Mouse (Mus musculus): Measurements from ENCODE around the gene Fcgr1.
"Not testable (repeated sequence)": the region's sequence is repeated elsewhere in the genome, so short reads cannot be mapped to it uniquely, and the experiment has no call there.

Gene Fcgr1

GRCm38 (mm10) chr3:96323806-96324205, 30.0 kb upstream of the Fcgr1 start:
- not testable (repeated sequence) for DNase-seq

DNA sequence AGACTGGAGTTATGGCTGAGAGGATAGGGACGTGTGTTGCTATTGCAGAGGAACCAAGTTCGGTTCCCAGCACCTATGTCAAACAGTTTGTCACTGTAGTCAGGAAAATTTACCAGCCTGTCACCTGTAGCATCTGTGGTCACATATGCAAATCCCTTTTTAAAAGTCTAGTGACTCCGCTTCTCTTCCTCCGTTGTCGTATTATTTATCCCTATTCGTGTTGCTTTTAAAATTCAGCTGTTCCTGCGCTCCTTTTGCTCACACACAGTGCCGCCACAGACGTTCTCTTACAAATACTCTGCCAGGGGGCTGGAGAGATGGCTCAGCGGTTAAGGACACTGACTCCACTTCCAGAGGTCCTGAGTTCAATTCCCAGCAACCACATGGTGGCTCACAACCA, 28.8 kb upstream of the Fcgr1 start:
- DNase-seq: no peak

DNA sequence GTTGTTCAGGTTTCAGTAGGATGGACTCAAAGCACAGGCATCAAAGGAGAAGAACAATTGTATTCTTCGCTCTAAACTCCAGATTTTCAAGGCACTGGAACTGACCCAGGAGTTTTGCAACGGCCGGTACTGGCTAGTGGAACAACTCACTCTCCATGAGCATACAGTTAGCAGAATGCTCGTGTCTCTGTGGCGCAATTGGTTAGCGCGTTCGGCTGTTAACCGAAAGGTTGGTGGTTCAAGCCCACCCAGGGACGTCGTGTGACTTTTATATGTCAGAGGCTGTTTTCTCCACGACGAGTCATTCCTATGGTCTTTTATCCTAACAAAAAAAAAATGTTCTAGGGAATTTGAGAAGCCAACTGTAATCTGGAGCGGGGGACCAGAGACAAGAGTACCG, 28.1 kb upstream of the Fcgr1 start:
- DNase-seq: no peak

DNA sequence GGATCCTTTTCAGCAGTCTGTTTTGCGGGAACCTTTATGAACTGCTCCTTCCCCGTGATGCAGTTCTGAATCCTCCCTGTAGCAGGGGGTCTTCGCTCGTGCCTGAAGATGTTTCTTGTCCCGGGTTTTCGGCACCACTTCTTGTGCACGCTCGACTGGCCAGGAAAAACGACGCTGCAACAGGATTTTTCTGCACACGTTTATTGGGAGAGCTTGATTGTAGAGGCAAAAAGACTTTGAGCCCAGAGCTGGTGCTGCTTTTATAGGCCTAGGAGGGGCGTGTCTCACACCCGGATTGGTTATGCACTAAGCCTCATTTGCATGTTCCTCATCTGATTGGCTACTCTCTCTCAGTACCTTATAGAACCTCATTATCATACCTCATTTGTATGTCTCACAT, 26.2 kb upstream of the Fcgr1 start:
- DNase-seq: not testable (repeated sequence)

GRCm38 (mm10) chr3:96312341-96313098, 18.8 kb upstream of the Fcgr1 start:
- DNase-seq: no peak

- no peak for DNase-seq
Measured at GRCm38 (mm10) chr3:96309441-96309840, 15.7 kb upstream of the Fcgr1 start.

GRCm38 (mm10) chr3:96306506-96306905, 12.7 kb upstream of the Fcgr1 start:
- no peak for DNase-seq

- DNase-seq: no peak
Measured at GRCm38 (mm10) chr3:96302076-96302475, 8.3 kb upstream of the Fcgr1 start.

GRCm38 (mm10) chr3:96300706-96301529, 7.1 kb upstream of the Fcgr1 start:
- DNase-seq: no peak

GRCm38 (mm10) chr3:96299562-96299961, 5.8 kb upstream of the Fcgr1 start:
- no peak for DNase-seq

DNA sequence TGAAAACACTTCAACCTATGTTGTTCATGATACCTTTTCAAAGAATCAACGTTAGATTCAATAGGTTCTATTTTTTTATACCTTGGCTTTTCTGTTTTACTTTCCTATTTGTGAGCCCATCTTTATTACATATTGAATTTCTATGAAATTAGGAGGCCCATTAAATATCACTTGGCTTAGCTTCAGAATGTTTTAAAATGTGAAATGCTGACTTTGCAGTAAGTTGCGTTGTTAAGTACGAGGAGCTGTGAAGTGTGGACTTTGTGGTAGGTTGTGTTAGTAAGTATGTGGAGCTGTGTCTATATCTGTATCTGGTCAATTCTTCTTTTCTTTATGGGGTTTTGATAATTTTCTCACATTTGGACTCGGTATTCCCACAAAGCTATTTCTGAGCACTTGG, 4.6 kb upstream of the Fcgr1 start:
- no peak for DNase-seq

DNA sequence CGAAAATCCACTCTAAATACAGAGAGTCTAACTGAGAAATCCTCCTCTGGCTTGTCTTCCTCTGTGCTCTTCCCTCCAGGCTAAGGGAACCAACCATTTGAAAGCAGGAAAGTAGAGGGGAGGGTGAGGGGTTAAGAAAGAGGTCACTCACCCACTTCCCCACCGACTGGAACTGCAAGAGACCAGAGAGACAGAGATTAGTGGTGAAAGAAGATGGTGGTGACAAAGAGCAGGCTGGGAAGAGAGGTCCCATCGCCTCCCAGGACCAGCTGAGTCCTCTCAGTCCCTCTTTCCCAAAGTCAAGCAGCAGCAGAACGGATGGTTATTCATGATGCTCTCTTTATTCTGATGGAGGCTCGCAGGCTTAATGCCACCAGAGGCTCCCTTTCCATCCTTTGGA, 401 bp downstream of the Fcgr1 start:
- no peak for DNase-seq

DNA sequence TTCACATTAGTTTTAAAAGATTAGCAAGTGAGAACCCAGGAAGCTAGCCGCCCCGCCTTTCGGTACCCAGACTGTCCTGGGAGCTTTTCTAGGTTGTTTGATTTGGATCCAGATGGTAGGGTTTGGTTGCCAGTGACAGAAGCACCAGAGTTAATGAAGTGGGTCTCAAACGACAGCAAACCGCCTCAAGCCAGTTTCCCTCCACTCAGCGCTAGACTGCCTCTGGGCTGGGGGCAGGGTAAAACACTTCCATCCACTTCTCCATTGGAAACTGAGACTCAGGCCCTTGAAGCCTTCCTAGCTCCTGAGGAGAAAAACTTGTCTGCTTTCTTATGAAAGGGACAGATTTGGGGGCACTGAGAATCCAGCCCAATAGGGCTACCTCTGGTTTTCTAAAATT, 1.1 kb downstream of the Fcgr1 start:
- no peak for DNase-seq

GRCm38 (mm10) chr3:96290727-96291126, 3.0 kb downstream of the Fcgr1 start:
- DNase-seq: not testable (repeated sequence)

GRCm38 (mm10) chr3:96289201-96289600, 4.6 kb downstream of the Fcgr1 start:
- DNase-seq: no peak

GRCm38 (mm10) chr3:96287334-96287733, 6.4 kb downstream of the Fcgr1 start:
- not testable (repeated sequence) for DNase-seq

- DNase-seq: no peak
Measured at GRCm38 (mm10) chr3:96284457-96284856, 9.3 kb downstream of the Fcgr1 start.

GRCm38 (mm10) chr3:96280660-96281059, 13.1 kb downstream of the Fcgr1 start:
- no peak for DNase-seq

- peak; percentile 93 for DNase-seq
Measured at GRCm38 (mm10) chr3:96277800-96278624, 15.8 kb downstream of the Fcgr1 start.

GRCm38 (mm10) chr3:96277428-96277799, 16.4 kb downstream of the Fcgr1 start:
- no peak for DNase-seq

- DNase-seq: no peak
Measured at GRCm38 (mm10) chr3:96273591-96274465, 19.9 kb downstream of the Fcgr1 start.
